Mouse (Mus musculus) bone marrow, adult 2 months (tissue): Measurements from ENCODE around the gene P3h2.

Source experiments
- CTCF ChIP-seq: fragments of 200-500 bp; IDR thresholded peaks from 2 replicates; pipeline ENCODE4 v1.5.1; 2011; ENCODE audit warnings: low read length, control low read depth; ENCODE audit not compliant: control insufficient read depth, insufficient read depth
- POLR2A ChIP-seq: fragments of 200-500 bp; IDR thresholded peaks from 2 replicates; pipeline ENCODE4 v1.6.1; 2011; ENCODE audit warnings: low read depth, mild to moderate bottlenecking, control low read depth, low read length, borderline replicate concordance; ENCODE audit not compliant: control insufficient read depth

DNA sequence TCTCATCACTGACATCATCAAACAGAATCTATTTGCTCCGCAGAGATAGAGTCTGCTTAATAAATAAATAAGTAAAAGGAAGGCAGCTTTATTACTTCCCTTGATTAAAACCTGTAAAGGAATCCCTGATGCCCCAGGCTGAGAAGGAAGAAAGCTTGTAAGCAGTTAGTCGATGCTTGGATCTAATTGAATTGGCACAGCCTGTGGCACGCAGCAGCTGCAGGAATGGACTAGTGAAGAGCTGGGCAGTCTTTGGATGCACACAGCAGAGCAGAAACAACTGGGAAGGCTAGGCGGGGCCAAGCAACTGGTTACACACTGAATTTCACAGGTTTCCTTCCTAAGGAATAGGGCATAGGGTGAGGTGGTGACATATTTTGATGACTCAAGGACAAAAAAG is 5.4 kb downstream of the P3h2 start:
- TF ChIP-seq CTCF: no peak
- TF ChIP-seq POLR2A: no peak
